Mouse (Mus musculus) adrenal gland (tissue): ENCODE measurements around the gene Tmem231.

Source experiments
- intact Hi-C: fragments of 180-260 bp; cut with DNase I; formaldehyde crosslinking; loops from one replicate; pipeline ENCODE4 v1.15.1; 2025

The Tmem231 gene

GRCm38 (mm10) chr8:111909621-111910450, 23.8 kb downstream of the Tmem231 start, which contains the start of gene Chst5:
Chst5 (minus strand) TSS chr8:111910447.
- intact Hi-C loops, result no loop called here

- intact Hi-C loops, result no loop called here
These were observed 28.1 kb downstream of the Tmem231 start for GRCm38 (mm10) chr8:111905500-111906121.

- intact Hi-C loops, result no loop called here
These were observed 31.6 kb downstream of the Tmem231 start for GRCm38 (mm10) chr8:111902080-111902479.

- intact Hi-C loops, result no loop called here
These were observed 35.1 kb downstream of the Tmem231 start for GRCm38 (mm10) chr8:111898586-111898985.

GRCm38 (mm10) chr8:111894955-111895354, 38.7 kb downstream of the Tmem231 start:
- intact Hi-C loops, result no loop called here

- intact Hi-C loops, result no loop called here
These were observed 41.1 kb downstream of the Tmem231 start for GRCm38 (mm10) chr8:111892615-111893014.

GRCm38 (mm10) chr8:111891983-111892382, 41.7 kb downstream of the Tmem231 start:
- intact Hi-C loops, result no loop called here

- intact Hi-C loops, result no loop called here
These were observed 42.8 kb downstream of the Tmem231 start for GRCm38 (mm10) chr8:111890911-111891303.

- intact Hi-C loops, result no loop called here
These were observed 43.5 kb downstream of the Tmem231 start for GRCm38 (mm10) chr8:111889931-111890910.

GRCm38 (mm10) chr8:111888091-111888650, 45.5 kb downstream of the Tmem231 start:
- intact Hi-C loops, result no loop called here

- intact Hi-C loops, result no loop called here
These were observed 46.2 kb downstream of the Tmem231 start for GRCm38 (mm10) chr8:111887479-111887878.

GRCm38 (mm10) chr8:111883615-111884014, 50.1 kb downstream of the Tmem231 start:
- intact Hi-C loops, result loop anchor here (5.0 kb wide), 3 partner anchors 39 to 154 kb away; partner anchors contain the start of gene Adat1

GRCm38 (mm10) chr8:111881591-111881990, 52.1 kb downstream of the Tmem231 start:
- intact Hi-C loops, result loop anchor here (5.0 kb wide), 3 partner anchors 41 to 156 kb away; partner anchors contain the start of gene Adat1

GRCm38 (mm10) chr8:111877711-111878110, 56.0 kb downstream of the Tmem231 start:
- intact Hi-C loops, result loop anchor here (10.0 kb wide), 1 partner anchor 137 kb away; the partner anchor contains the start of genes Gm6793, Kars and Terf2ip

- intact Hi-C loops, result loop anchor here (10.0 kb wide), 1 partner anchor 138 kb away; the partner anchor contains the start of genes Gm6793, Kars and Terf2ip
These were observed 57.2 kb downstream of the Tmem231 start, which contains the start of gene Tmem170 for GRCm38 (mm10) chr8:111876355-111876948. Tmem170 (minus strand) TSS chr8:111876750.

GRCm38 (mm10) chr8:111875758-111876157, 57.9 kb downstream of the Tmem231 start:
- intact Hi-C loops, result loop anchor here (10.0 kb wide), 1 partner anchor 139 kb away; the partner anchor contains the start of genes Gm6793, Kars and Terf2ip

- intact Hi-C loops, result loop anchor here (10.0 kb wide), 1 partner anchor 144 kb away; the partner anchor contains the start of genes Gm6793, Kars and Terf2ip
These were observed 62.4 kb downstream of the Tmem231 start for GRCm38 (mm10) chr8:111871278-111871677.

GRCm38 (mm10) chr8:111870379-111870778, 63.3 kb downstream of the Tmem231 start:
- intact Hi-C loops, result loop anchor here (10.0 kb wide), 1 partner anchor 144 kb away; the partner anchor contains the start of genes Gm6793, Kars and Terf2ip

- intact Hi-C loops, result no loop called here
These were observed 65.0 kb downstream of the Tmem231 start for GRCm38 (mm10) chr8:111868664-111869063.

GRCm38 (mm10) chr8:111865857-111866256, 67.8 kb downstream of the Tmem231 start:
- intact Hi-C loops, result no loop called here
